ENCODE assay signal across 13 mouse cellular contexts in genomic region chr4:11878638-11879037, GRCm38 (mm10).
"Had no signal": no experiment of that assay in that cellular context is flagged by ENCODE, and none has a peak within 500 bp of the region (broad histone marks: within the 10 kb centered on the region; RNA-seq: fewer than 3 reads in every experiment).

No protein-coding gene starts in this region.

- H3K4me3 ChIP-seq: limb, embryonic 13.5 days; liver, embryonic 15.5 days; midbrain, embryonic 15.5 days; neural tube, embryonic 12.5 days had no signal

- H3K27ac ChIP-seq: limb, embryonic 13.5 days; liver, embryonic 15.5 days; midbrain, embryonic 15.5 days; neural tube, embryonic 12.5 days had no signal

- H3K27me3 ChIP-seq: limb, embryonic 13.5 days; liver, embryonic 15.5 days; midbrain, embryonic 15.5 days; neural tube, embryonic 12.5 days had no signal

- H3K9me3 ChIP-seq: limb, embryonic 13.5 days; liver, embryonic 15.5 days; midbrain, embryonic 15.5 days; neural tube, embryonic 12.5 days had no signal

- ATAC-seq: midbrain, embryonic 15.5 days had no signal

- DNase-seq: kidney, postnatal 14 days; left cerebral cortex, postnatal 4 days; lung, embryonic 14.5 days; lung, postnatal 10 days; lung, postnatal 4 days; thymus, adult 18-20 months; thymus, postnatal 25 days had no signal

- H3K4me1 ChIP-seq: limb, embryonic 13.5 days; midbrain, embryonic 15.5 days; neural tube, embryonic 12.5 days had no signal

- H3K36me3 ChIP-seq: limb, embryonic 13.5 days; liver, embryonic 15.5 days; midbrain, embryonic 15.5 days; neural tube, embryonic 12.5 days had no signal

- H3K9ac ChIP-seq: limb, embryonic 13.5 days; liver, embryonic 15.5 days; lung, embryonic 14.5 days; midbrain, embryonic 15.5 days; neural tube, embryonic 12.5 days had no signal

- H3K4me2 ChIP-seq: limb, embryonic 13.5 days; liver, embryonic 11.5 days; liver, embryonic 15.5 days; lung, embryonic 14.5 days; midbrain, embryonic 11.5 days; midbrain, embryonic 15.5 days; neural tube, embryonic 12.5 days had no signal
